Mouse (Mus musculus) CD4-positive, CD25-positive, alpha-beta regulatory T cell, adult 2 months (primary cell): ENCODE data around the gene Slc7a4.

Experiments
- DNase-seq: peaks from one replicate; pipeline ENCODE4 v3.0.0-alpha.2; 2012; ENCODE audit warnings: low read depth, low spot score

Gene Slc7a4

GRCm38 (mm10) chr16:17561751-17562208, 21.2 kb downstream of the Slc7a4 start, which contains the start of gene P2rx6:
Gene P2rx6 (plus strand): TSS chr16:17561885.
- DNase-seq, result no peak

- DNase-seq, result no peak
These were observed 21.8 kb downstream of the Slc7a4 start, which contains the start of gene Lrrc74b for GRCm38 (mm10) chr16:17561128-17561750. Gene Lrrc74b (minus strand): TSS chr16:17561247.

- DNase-seq, result no peak
These were observed 23.5 kb downstream of the Slc7a4 start for GRCm38 (mm10) chr16:17559396-17560027.

- DNase-seq, result no peak
These were observed 24.2 kb downstream of the Slc7a4 start for GRCm38 (mm10) chr16:17558811-17559210.

- DNase-seq, result peak; percentile 82
These were observed 25.0 kb downstream of the Slc7a4 start for GRCm38 (mm10) chr16:17557947-17558480.

GRCm38 (mm10) chr16:17556907-17557306, 26.1 kb downstream of the Slc7a4 start:
- DNase-seq, result no peak

- no peak for DNase-seq
These were observed 26.8 kb downstream of the Slc7a4 start for GRCm38 (mm10) chr16:17556180-17556579.

- peak; percentile 16 for DNase-seq
These were observed 28.3 kb downstream of the Slc7a4 start for GRCm38 (mm10) chr16:17554702-17555101.

GRCm38 (mm10) chr16:17553910-17554685, 28.9 kb downstream of the Slc7a4 start:
- DNase-seq, result peak; percentile 93

GRCm38 (mm10) chr16:17552837-17553236, 30.2 kb downstream of the Slc7a4 start:
- DNase-seq, result no peak

- no peak for DNase-seq
These were observed 40.4 kb downstream of the Slc7a4 start for GRCm38 (mm10) chr16:17542632-17543031.

GRCm38 (mm10) chr16:17536584-17536983, 46.4 kb downstream of the Slc7a4 start:
- no peak for DNase-seq

GRCm38 (mm10) chr16:17532676-17533329, 50.2 kb downstream of the Slc7a4 start:
- DNase-seq, result no peak

- peak; percentile 33 for DNase-seq
These were observed 50.7 kb downstream of the Slc7a4 start for GRCm38 (mm10) chr16:17532271-17532670.

GRCm38 (mm10) chr16:17530640-17531288, 52.2 kb downstream of the Slc7a4 start, which contains the start of gene Thap7:
Gene Thap7 (minus strand): TSS chr16:17531136.
- DNase-seq, result peak; percentile 98

GRCm38 (mm10) chr16:17529981-17530586, 52.9 kb downstream of the Slc7a4 start:
- DNase-seq, result no peak

GRCm38 (mm10) chr16:17528276-17528675, 54.7 kb downstream of the Slc7a4 start:
- no peak for DNase-seq

- DNase-seq, result no peak
These were observed 55.4 kb downstream of the Slc7a4 start for GRCm38 (mm10) chr16:17527606-17528005.

- DNase-seq, result no peak
These were observed 56.8 kb downstream of the Slc7a4 start for GRCm38 (mm10) chr16:17526223-17526622.

GRCm38 (mm10) chr16:17525524-17525923, 57.5 kb downstream of the Slc7a4 start:
- DNase-seq, result no peak
